Mouse (Mus musculus) heart, adult 8-10 months (tissue): ENCODE results near the gene Sox6. TPM values are rescaled to one million over a fixed set of nuclear protein-coding genes. Genes with fewer than 3 reads are reported as not detected.

Source experiments
- DNase-seq: peaks from one replicate; pipeline ENCODE4 v3.0.0; 2022; ENCODE audit warnings: low spot score
- total RNA-seq, 4 experiments: library from RNA; stranded (reverse); gene quantifications; 2 replicates each; pipeline ENCODE4 v1.2.4; 2022

Gene Sox6
- total RNA-seq, 4 experiments from 2014 or later: 21.3 to 32.2 (median 26.4) TPM

DNA sequence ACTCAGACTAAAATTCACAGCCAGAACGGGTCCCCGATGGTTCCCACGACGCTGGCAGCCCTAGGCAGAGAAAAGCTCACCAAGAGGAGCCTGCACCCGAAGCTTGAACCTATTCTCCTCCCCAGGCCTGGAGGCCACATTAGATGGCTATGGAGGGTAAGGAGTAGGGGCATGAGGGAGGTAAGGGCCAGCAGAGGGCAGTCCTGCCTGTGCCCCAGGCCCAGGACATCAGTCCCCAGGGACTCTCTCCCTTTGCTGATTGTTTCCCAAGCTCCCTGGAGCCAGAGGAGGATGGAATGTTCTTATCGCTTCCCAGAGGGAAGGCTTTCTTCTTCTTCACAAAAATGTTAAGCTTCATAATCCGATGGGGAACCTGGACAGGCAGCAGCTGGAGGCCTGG, 615.8 kb downstream of the Sox6 start:
- no peak for DNase-seq

DNA sequence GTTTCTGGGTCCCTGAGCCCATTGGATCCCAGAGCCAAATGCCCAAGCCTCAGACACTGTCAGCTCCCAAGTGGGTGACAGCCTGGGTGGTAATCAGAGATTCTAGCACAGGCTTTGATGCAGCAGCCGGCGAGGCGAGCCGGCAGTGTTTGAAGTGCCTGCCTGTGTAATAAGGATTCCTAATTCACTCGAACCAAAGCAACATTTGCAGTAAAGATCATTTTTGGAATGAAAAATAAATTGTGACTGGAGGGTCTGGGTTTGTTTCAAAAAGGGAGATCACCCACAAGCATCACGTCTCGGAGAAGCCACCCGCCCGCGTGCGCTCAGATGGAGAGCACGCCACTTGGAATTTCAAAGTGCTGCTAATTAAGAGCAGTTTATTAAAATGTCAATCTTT, 617.6 kb downstream of the Sox6 start:
- DNase-seq: no peak

Other genes starting within 250 kb of the Sox6 start
- 10 to 100 TPM; 46.4 to 58.6 (median 54.4) TPM for gene 1110004F10Rik, start 601 bp upstream of the Sox6 start, total RNA-seq
- gene Gm4353, start 45.8 kb upstream of the Sox6 start, total RNA-seq: 1 to 10 TPM in 2 of 4 experiments, under 1 TPM in 2; 0.57 to 1.3 (median 0.98) TPM